Mouse (Mus musculus) G1E (cell line): ENCODE results near the gene Gm12166.

Experiments
- CTCF ChIP-seq: IDR thresholded peaks from 2 replicates; pipeline ENCODE4 v1.5.1; 2012; ENCODE audit warnings: low read depth, low read length, inconsistent platforms, mixed read lengths
- GATA1 ChIP-seq: IDR thresholded peaks from 2 replicates; pipeline ENCODE4 v1.6.1; 2012; ENCODE audit warnings: borderline replicate concordance, low read length, inconsistent platforms, mixed read lengths
- GATA2 ChIP-seq: IDR thresholded peaks from 2 replicates; pipeline ENCODE4 v1.6.1; 2012; ENCODE audit warnings: low read depth, low read length, inconsistent platforms, borderline replicate concordance
- POLR2AphosphoS5 ChIP-seq: IDR thresholded peaks from 2 replicates; pipeline ENCODE4 v1.6.1; 2012; ENCODE audit warnings: low read depth, low read length, inconsistent platforms; ENCODE audit not compliant: insufficient replicate concordance
- TAL1 ChIP-seq: conservative IDR thresholded peaks from 2 replicates; pipeline ENCODE4 v1.6.1; 2012; ENCODE audit warnings: low read depth, low read length, inconsistent platforms, mixed read lengths

DNA sequence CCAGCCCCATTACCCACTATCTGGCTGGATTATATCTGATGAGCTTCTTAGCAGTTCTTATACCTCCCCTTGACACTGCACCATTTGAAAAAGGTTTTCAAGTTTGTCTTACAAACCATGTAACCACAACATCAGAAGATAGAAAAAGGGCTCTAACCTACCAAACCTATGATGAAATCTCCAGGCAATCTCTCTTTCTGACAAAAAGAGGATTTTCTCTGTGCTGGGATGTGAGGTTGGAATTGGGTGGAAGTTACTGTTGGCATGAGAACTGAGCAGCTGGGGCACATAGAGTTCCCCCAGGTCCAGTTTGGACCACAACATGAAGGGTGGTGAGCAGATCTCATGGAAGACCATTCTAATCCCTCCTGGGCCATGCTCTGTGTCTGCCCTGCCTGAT is 30.3 kb downstream of the Gm12166 start:
- TF ChIP-seq CTCF = no peak
- no peak for TF ChIP-seq TAL1
- TF ChIP-seq GATA1 = no peak
- TF ChIP-seq POLR2AphosphoS5 = no peak
- TF ChIP-seq GATA2 = no peak
